Mouse (Mus musculus): ENCODE measurements around the gene 4933415A04Rik.
A peak's percentile ranks its signal among the peaks of the same experiment; 100 is the strongest.

Gene 4933415A04Rik

DNA sequence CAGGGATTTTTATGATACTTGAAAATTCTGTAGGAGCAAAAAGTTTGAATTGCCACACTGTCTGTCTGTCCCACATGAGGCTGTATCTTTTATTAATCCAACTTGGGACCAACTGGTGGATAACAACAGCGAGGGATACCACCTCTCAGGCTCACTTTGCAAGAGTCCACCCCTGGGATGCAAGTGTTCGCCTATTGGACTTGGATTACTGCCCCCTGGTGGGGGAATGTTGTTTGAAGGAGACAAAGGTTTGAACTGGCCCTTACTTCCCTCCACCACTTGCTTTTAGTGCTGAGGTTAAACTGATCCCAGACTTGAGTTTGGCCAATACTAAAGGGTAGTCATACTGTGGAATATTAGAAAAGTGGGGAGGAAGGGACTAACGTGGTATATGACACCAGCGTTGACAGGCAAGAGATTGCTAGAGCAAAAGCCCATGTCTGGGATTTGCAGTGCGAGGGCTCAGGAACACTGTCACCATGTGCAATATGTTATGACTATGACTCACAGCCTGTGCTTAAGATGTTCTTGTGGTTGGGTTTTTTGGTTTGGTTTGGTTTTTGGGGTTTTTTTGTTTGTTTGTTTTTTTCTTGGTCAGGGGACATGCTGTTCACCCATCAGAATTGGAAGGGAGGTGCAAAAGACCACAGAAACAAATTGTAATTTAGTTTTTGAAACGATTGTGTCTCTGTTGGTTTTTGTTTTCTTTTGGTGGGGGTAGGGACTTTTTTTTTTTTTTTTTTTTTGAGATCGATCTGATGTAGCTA, at the start of gene 4933415A04Rik:
TSS of gene 4933415A04Rik (plus strand) at position 717 of the 767 bp plus-strand sequence.
- peak; percentile 94 for DNase-seq

DNA sequence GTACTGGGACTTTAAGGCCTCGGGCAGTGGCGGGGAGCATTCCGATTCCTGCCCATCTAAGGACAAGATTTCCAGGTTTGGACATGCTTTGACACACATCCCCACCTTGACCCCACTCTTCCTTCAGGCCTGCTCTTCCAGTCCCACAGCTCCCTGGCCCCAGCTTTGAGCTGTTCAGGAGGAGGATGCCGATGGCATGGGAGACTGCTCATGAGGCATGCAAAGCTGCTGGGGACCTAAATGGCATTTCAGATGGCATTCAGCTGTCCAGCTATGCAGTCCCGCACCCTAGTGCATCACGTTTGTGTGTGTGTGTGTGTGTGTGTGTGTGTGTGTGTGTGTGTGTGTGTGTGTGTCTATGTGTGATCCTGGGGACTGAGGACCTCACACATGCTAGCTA, 49.8 kb upstream of the 4933415A04Rik start:
- no peak for DNase-seq

DNA sequence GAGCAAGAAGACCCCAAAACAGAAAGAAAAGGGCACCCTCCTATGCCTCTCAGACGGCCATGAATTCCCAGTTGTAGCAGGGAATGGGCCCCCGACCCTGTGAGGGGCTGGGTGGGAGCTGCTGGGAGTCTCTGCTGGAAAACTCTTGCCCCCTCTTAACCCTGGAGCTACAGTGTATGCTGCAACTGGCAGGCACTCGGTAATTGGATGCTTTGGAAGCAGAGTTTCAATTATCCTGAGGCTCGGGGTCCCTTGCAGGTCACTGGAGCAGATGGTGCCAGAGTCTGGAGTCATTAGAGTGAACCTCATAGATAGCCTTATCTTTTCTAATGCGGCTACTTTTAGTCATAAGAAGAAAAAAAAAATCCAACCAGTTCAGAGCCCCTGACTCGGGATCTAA, 47.0 kb upstream of the 4933415A04Rik start:
- DNase-seq: no peak

DNA sequence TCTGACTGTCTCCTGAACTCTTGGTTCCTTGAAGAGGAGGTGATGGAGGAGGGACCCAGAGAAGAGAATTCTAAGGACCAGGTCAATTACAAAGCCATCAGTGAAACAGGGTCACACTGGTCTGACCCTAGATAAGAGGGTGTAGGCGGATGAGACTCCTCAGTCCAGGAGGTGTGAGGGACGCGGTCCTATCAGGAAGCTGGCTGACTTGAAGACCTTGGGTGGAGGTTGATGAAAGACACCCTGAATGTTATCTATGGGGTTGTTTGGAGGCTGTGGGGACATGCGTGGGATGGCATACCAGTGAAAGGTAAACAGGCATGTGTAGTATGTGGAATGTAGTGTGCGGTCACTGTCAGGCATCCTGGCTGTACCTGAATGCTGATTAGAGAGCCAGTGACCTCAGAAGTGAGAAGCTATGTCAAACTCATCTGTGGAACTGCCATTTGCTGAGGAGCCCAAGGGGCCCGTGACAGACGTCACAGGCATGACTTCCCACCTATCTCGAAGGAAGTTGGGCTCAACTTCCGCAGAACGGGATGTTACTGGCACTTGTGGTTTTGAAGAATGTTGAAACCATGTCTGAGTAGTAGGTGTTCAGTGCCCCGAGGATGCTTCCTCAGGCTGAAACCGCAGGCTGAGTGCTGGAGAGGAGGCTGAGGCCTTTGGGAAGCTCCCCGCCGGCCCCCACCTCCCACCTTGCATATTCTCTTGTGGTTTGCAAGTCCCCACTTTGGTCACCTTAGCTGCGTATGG, 43.0 kb upstream of the 4933415A04Rik start:
- DNase-seq: no peak

DNA sequence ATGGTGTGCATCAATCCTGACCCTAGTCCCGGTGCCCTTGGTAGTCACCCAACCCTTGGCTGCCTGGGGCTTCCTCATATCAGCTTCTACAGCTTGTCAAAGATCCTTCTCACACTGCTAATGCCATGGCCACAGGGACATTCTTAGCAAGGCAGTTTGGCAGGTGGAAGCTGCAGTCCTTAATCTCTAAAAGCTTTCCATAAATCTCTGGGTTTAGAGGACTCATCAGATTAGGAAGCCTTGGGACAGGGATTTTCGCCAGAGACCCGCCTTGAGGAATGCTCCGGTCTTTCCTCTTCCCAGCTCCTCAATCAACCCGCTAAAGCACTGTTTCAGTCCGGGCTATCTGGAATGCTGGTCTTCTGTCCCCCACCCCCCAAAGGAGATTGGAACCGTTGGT, 42.0 kb upstream of the 4933415A04Rik start:
- DNase-seq: no peak

DNA sequence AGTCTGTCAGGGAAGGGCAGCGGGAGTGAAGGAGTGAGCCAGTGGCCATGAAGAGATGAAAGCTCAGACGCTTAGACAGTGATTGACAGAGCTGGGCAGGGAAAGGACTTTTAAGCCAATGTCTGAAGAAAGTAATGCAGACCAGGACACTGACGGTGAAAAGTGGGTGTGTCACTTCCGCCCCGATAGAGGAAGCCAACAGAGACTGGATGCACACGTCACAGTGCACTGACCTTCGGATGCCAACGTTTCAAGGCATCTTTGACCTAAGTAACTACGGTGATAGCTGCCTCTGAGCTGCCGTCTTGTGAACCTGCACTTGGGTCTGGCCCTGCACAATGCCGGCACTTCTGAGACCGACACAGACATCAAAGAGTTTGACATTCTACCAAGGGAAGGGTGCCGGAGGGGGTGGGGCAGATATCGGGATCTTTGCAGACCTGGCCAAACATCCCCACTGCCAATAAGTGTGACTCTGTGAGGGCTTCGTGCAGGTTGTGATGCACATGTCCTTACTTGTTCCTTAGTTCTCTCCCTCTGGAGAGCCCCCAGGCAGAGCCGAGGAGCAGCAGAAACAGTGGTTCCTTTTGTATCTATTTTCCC, 40.9 kb upstream of the 4933415A04Rik start:
- DNase-seq: no peak

DNA sequence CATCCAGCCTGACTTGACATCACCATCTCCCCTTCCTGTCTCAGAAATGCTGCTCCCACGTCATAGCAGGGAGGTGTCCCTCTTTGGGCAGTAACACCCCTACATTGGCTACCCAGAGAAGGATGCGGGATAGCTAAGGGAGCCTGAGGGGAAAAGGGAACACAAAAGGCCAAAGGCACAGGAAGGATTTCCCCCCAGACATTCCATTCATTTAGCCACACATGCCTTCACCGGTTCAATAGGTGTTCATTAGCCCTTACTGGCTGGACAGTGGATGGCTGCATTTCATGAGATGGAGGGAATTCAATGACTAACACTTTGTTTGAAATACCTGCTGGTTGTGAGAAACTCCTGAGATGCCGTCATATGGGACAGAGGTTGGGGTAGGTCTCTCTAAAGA, 40.2 kb upstream of the 4933415A04Rik start:
- DNase-seq: no peak

DNA sequence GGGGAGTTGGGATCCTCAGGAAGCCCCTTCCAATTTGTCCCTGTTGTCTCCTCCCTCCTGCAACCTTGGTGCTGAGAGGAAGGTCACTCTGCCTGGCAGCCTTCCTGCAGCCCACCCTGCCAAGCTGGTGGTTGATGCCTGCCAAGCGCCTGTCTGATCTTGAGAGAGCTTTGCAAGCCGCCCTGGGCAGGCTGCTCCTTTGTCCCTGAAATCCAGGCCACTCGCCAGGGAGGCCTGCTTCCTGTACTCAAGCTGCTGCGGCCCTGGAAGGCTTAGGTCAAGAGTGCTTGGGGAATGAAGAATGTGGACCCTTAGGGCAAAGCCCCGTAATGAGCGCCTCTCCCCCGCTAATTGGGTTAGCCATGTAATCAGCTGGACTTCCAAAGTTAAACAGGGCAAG, 38.7 kb upstream of the 4933415A04Rik start:
- peak; percentile 97 for DNase-seq

DNA sequence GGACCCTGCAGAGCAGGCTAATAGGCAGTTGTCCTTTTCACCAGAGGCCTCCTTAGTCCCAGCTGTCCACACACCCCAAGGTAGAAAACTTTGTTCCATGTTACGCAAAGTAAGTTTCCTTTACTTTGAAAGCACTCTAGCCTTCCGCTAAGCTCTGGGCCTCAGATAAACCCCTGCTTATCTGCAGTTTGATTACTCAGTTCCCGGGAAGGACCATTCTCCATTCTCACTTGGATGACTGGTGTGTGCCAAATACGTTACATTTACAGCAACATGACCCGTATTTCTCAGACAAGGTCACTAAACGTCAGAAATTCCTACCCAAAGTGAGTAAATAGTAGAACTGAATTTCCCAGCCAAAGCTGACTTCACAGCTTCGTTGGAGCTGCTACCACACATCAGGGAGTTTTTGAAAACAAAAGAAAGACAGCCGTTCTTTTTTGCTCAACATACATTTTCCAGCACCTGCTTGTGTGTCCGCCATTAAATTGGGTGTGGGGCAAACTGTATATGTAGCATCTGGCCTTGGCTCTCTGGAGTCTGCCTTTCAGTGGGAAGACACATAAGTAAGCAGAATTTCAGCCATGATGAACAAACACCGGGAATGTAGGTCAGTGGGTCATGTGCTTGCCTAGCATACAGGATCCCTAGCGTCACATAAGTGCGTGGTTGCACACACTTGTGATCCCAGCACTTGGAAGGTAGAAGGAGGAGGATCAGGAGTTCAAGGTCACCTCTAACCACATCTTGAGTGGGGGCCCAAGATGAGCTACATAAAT, 38.0 kb upstream of the 4933415A04Rik start:
- no peak for DNase-seq

DNA sequence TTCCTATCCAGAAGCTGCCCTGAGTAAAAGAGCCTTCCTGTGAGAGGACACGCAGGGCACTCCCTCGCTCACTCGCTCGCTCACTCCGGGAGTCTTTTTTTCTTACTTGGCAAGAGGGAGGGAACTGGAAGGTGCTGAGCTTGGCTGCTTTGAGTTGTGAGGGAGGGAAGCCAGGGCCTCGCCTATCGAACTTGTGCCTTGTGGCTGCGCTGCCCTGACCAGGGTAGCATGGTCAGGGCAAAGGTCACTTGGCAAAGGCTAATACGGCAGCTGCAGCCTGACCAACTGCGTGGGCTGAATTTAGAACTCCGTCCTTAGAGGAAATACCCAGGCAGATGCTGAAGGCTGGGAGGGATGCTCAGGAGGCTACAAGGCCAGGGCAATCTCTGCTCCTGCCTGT, 37.1 kb upstream of the 4933415A04Rik start:
- peak; percentile 96 for DNase-seq

DNA sequence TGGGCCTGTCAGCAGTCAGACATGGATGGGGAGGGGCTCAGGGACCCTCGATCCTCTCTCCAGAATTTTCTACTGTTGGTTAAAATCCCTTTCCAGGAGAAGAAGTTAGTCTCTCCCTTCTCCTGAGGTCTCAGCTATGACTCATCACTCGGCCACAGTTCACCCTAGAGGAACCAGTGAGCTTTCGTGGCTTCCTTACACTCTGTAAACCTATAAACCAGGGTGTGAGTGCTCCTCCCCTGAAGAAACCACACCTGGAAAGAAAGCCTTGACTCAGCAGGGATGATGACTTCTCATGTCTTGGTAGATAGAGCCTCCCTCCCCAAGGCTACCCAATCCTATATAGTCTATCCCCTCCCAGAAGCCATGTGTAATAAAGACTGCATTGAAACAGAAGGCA, 35.1 kb upstream of the 4933415A04Rik start:
- no peak for DNase-seq

DNA sequence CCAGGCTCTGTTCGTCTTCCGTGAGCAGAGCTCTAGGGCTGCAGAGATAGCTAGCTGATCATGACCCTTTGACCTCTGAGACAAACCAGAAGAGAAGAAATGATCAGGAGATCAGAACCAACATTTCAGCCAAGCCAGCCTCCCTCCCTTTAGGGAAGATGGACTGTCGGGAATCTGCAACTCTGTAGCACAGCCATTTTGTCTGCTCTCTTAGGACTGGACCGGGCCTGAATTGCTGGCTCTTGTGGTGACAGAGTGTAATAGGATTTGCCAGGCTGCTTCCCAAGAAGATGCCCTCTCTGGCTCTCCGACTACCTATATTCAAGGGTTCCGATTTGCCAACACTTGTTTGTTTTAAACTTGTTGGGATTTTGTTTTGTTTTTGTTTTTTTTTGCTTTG, 34.2 kb upstream of the 4933415A04Rik start:
- DNase-seq: no peak

DNA sequence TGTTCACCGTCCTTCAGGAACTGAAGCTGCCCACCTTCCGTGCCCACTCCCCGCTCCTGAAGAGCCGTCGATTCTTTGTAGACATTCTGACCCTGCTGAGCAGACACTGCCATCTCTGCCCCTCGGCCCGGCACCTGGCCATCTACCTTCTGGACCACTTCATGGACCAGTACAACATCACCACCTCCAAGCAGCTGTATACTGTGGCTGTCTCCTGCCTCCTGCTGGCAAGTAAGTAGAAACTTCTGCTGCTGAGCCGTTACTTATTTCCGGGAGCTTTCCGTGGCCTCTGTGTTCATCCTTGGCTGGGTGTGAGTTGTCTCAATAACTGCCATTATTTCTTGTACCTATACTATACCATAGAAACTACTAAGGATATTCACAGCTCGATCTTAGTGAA, 30.3 kb upstream of the 4933415A04Rik start:
- DNase-seq: no peak

DNA sequence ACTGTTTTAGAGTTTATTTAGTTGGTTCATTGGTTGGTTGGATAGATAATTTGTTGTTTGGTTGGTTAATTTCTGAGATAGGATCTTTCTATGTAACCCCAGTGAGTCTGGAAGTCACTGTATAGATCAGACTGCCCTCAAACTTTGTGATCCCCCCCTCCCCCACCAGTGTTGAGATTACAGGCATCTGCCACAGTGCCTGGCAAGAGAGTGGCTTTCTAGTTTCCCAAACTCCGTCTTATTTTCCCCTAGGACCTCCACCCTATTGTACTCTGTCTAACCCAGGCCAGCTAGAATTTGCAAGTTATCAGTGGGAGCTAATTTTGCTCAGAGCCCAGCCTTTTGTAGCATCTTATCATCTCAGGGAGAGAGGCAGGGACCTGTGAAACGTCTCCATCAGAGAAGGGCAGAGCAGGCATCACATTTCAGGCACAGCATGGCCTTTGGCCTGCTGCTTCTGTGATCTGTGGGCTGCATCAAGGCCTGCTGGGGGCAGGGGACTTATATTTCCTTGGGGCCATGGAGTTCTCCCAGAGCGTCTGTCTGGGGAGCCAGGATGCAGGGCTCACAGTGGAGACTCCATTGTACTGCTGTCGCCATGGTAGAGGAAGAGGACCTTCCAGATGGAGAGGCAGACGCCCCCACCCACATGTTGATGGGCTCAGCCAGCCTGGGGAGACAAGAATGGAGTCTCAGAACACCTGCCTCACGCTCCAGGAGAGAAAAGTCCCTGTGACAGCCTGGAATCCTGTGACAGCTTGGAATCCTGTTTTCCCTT, 27.1 kb upstream of the 4933415A04Rik start:
- no peak for DNase-seq

DNA sequence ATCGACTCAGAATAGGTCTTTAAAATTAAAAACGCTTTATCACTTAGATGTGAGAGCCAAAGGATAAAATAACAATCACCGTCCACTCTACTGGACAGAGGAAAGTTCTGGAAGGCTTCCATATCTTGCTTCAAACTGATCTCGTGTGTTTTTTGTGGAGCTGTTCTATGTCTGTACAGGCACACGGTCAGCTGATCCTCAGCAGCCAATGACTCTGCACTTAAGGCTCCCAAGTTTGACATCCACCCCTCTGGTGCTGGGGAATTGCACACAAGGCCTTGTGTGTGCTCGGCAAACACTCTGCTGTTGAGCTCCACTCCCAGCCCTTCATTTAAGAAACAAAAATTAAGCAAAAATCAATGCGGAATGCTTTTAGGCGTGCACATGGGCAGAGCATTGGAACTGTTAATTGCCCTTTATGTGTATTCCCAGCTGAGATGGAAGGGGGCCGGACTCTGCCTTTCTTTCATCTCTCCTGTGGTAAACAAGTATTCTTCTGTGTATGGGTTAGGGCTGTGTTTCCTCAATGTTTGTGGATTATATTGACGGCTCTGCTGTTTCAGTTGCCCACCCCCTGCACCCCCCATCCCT, 23.1 kb upstream of the 4933415A04Rik start:
- no peak for DNase-seq

DNA sequence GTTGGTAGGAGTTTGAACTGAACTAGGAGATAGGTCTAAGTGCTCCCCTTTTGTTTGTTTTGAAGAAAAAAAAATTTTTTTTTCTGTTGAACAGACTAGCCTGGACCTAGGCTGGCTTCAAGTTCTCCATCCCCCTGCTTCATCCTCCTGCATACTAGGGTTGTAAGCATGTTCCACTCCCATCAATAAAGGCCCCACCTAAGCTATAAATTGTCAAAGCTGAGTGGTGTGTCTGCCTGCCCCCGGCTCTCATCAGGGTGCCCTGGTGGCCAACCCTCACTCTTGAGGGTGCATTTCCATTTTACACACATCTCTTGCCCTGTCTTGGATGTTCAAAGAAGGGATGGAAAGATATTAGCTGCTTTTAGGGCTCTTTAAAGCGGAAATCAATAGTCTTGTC, 21.4 kb upstream of the 4933415A04Rik start:
- DNase-seq: no peak

DNA sequence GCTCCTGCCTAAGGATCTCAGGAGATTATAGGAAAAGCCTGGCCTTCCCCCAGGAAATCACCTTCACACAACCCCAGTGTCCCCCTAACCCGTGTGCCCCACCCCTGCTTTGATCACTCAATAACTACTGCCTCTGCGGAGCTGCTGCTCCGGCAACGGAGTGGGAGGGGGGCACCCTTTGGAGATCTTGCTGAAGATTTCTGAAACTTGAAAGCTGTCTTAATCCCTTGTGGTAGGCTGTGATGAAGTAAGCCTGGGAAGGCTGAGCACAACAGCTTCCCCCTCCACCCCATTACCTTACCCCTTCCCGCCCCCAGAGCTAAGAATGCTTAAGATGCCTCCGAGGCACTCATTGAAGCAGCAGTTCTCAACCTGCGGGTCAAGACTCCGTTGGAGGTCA, 21.0 kb upstream of the 4933415A04Rik start:
- no peak for DNase-seq

DNA sequence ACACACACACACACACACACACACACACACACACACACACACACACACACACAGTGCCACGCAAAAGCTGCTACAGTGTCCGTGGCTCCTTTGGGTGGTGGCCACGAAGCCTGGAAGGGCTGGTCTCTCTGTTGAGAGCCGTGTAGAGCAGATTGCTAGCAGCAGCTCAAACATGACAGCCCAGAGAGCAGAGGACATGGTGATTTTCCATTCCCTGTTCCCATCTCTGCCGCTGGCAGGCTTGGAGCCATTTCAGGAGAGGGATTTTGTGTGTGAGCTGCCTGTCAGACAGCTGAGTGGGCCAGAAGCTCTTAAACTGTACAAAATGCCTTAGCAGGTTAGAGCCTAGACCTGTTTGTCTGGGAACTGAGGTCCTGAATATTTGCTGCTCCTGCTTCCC, 20.1 kb upstream of the 4933415A04Rik start:
- DNase-seq: no peak

DNA sequence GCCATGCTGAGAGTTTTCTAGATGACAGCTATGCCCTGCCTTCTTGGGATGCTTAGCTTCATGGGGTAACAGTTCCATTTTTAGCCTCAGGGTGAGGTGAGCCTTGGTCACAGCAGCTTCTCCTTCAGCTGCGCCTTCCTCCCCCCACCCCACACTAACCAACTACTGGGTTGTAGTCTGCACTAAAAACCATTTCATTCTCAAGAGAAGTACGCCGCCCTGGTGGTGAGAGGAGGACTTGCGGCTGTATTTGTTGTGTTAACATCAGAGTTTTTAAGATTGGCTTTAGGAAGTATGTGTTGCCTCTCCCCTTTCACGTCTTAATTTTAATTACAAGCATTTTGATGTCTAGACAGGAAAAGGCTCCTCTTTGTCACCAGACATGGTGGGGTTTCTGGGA, 18.6 kb upstream of the 4933415A04Rik start:
- DNase-seq: no peak

DNA sequence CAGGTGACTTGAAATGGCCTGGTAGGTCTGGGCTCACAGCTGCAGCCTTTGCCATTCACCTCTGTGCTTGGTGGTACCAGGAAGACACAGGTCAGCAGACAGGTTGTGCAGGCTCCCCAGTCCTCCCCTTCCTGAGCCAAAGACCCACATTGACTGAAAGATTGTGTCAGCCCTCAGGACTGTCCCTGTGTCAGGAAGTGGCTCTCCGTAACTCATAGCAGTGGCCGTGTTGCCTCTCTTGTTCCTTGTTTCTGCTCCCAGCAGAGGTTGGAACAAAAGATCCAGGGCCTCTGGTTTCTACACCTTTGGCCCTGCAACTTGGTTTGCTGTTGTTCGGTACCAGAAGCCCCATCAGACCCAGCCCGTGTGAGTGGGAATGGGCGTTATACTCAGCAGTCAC, 17.7 kb upstream of the 4933415A04Rik start:
- DNase-seq: no peak

DNA sequence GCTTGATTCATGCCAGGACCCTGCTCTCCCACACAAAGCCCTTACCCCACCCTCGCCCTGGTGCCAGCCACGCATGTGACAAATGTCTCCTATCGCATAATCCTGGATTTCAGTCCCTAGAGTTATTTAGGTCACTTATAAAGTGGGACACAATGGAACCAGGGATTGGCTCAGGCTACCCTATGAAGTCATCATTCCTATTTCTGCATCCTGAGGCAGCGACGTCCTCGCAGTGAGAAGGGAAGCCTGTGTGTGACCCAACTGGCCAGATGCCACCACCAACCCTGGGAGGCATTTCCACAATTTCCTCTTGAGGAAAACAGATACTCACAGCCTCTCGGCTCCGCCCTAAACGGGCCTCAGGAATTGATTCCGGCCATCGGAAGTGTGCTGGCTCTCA, 17.2 kb upstream of the 4933415A04Rik start:
- DNase-seq: peak; percentile 99

DNA sequence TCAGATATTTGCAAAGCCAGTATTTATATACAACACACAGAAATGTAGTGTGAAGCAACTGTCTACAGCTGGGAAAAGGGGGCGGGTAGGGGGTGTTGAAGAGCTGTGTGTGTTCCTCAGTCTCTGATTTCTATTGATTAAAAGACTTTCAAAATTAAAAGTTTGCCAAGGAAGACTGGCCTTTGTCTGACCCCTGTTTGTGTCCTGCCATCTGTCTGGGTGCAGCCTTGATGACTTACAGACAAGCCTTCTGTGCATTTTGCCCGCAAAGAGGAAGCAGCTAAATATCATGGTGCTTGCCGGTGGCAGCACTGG, 11.8 kb upstream of the 4933415A04Rik start:
- DNase-seq: no peak

All from heart, adult 11 months (tissue).